Mouse (Mus musculus) olfactory bulb, adult 2 months (tissue): ENCODE results near the gene Psg19. TPM values are rescaled to one million over a fixed set of nuclear protein-coding genes. Genes with fewer than 3 reads are reported as not detected.

ENCODE experiments used
- H3K27ac ChIP-seq: fragments of 200-500 bp; 2 replicates; pipeline ENCODE4 v1.5.1; 2012; ENCODE audit warnings: low read depth, low read length; ENCODE audit not compliant: insufficient read depth
- H3K4me1 ChIP-seq: fragments of 200-500 bp; 2 replicates; pipeline ENCODE4 v1.6.1; 2012; ENCODE audit warnings: low read length; ENCODE audit not compliant: control insufficient read depth, insufficient read depth
- H3K4me3 ChIP-seq: fragments of 200-500 bp; 2 replicates; pipeline ENCODE4 v1.5.1; 2012; ENCODE audit warnings: mild to moderate bottlenecking, low read depth, low read length, moderate library complexity; ENCODE audit not compliant: insufficient read depth
- CTCF ChIP-seq: fragments of 200-500 bp; IDR thresholded peaks from 2 replicates; pipeline ENCODE4 v1.5.1; 2012; ENCODE audit warnings: low read depth, mild to moderate bottlenecking, low read length, moderate library complexity; ENCODE audit not compliant: insufficient read depth
- POLR2A ChIP-seq: fragments of 200-500 bp; IDR thresholded peaks from 2 replicates; pipeline ENCODE4 v1.6.1; 2012; ENCODE audit warnings: mild to moderate bottlenecking, low read depth, low read length, moderate library complexity; ENCODE audit not compliant: insufficient read depth
- WGBS: fragments of 180-500 bp; shearing (Covaris S2); methylation state at CpG from one replicate; pipeline ENCODE4 v1.1.7; 2018; 5-methylcytosine and 5-hydroxymethylcytosine counted together
- polyA plus RNA-seq: library from polyadenylated mRNA; stranded (reverse); fragments of >200 nt; gene quantifications from 2 replicates; pipeline ENCODE4 v1.2.4, GENCODE M21; 2012; ENCODE audit warnings: low replicate concordance; ENCODE audit not compliant: missing spikeins, insufficient read depth, insufficient read length

The Psg19 gene
- polyA plus RNA-seq = not detected in 2 replicates

- TF ChIP-seq CTCF (no peak), POLR2A (no peak)
- H3K4me1 ChIP-seq = no peaks in the 10 kb centered on the region
- no peak within 1 kb of the TSS for H3K4me3 ChIP-seq
- H3K27ac ChIP-seq = no peak within 1 kb of the TSS
- WGBS = 85% methylated on average over 1 of the region's 1 CpGs
Observed at GRCm38 (mm10) chr7:18798420-18798819, at the start of gene Psg19. Gene Psg19, minus strand, starts transcription at chr7:18798520.

- no peak for TF ChIP-seq POLR2A
- TF ChIP-seq CTCF = no peak
- Histone ChIP-seq H3K27ac (no peak overlapping the region), H3K4me3 (no peak overlapping the region), H3K4me1 (peaks cover 5% of the 10 kb centered on the region; the same call in 1 of the 2 replicates)
- 39% methylated on average over 5 of the region's 5 CpGs for WGBS
Observed at GRCm38 (mm10) chr7:18844811-18845210, 46.5 kb upstream of the Psg19 start.

DNA sequence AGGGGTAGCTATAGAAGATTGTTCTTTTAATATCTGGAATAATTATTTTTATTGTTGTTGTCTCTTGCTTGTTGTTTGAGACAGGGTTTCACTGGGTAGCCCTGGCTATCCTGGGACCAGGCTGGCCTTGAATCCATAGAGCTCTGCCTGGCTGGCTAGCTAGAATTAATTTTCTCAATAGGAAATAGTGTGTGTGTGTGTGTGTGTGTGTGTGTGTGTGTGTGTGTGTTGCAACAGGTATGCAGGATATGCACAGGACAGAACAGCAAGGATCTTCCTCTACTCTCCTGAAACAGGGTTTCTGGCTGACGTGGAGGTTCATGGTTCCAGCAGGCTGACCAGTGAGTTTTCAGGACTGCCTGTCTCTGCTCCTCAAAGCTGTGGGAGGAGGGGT lies 42.9 kb upstream of the Psg19 start:
- WGBS = 75% methylated on average over 1 of the region's 1 CpGs
- H3K4me3 ChIP-seq = no peak overlapping the region

DNA sequence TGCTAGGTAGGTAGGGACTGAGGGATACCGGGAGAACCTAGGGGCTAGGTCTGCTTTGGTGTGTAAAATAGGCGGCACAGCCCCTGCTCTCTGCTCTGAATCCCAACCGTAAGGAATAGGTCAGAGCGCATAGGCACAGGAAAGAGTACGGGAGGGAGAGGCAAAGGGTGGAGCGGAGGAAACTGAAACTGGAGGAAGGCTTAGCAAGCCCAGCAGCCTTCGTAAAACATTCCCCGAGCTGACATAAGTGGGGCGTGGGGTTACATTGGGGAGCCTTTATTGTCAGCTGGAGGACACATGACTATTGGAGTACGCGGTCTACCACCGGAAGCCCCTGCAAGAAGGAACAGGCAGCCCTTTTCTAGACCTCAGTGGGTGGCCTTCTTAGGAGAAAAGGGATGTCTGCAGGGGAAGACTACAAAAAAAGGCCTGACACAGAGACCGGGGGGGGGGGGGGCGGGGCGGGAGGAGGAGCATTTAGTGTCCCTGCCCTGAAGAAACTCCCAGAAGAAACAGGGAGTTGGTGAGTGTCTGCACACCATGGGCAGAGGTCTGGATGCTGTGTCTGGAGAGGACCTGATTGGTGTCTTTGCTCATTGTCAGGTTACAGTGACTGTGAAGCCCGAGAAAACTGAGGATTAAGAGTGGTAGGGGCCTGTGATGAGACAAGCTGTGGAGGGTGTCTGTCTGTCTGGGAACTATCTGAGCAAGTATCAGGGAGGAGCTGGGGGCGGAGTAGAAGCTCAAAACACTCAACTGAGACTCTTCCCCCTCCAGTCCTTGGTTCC lies 42.3 kb upstream of the Psg19 start:
- Histone ChIP-seq H3K4me3 (peak overlapping the region; percentile 47), H3K27ac (peak overlapping the region; percentile 48), H3K4me1 (peaks cover 5% of the 10 kb centered on the region; the same call in 1 of the 2 replicates)
- 5% methylated on average over 14 of the region's 17 CpGs for WGBS
- TF ChIP-seq CTCF (no peak), POLR2A (no peak)

More for the DNA sequence above, 42.9 kb upstream of the Psg19 start:
- peaks cover 5% of the 10 kb centered on the region; the same call in 1 of the 2 replicates for H3K4me1 ChIP-seq
- no peak overlapping the region for H3K27ac ChIP-seq
- TF ChIP-seq POLR2A (no peak), CTCF (no peak)

- TF ChIP-seq POLR2A = no peak
- TF ChIP-seq CTCF = no peak
Observed at GRCm38 (mm10) chr7:18839865-18840264, 41.5 kb upstream of the Psg19 start, which contains the start of gene Mill2. Gene Mill2, plus strand, starts transcription at chr7:18839966.

GRCm38 (mm10) chr7:18832298-18832697 lies 34.0 kb upstream of the Psg19 start:
- WGBS = 54% methylated on average over 13 of the region's 13 CpGs
- Histone ChIP-seq H3K4me3 (no peak overlapping the region), H3K27ac (no peak overlapping the region), H3K4me1 (no peaks in the 10 kb centered on the region)
- TF ChIP-seq CTCF = no peak
- no peak for TF ChIP-seq POLR2A

More at GRCm38 (mm10) chr7:18839865-18840264, 41.5 kb upstream of the Psg19 start, which contains the start of gene Mill2:
- H3K27ac ChIP-seq = peak within 1 kb of the TSS; percentile 48
- 3% methylated on average over 3 of the region's 3 CpGs for WGBS
- H3K4me3 ChIP-seq = peak within 1 kb of the TSS; percentile 47
- peaks cover 5% of the 10 kb centered on the region; the same call in 1 of the 2 replicates for H3K4me1 ChIP-seq

DNA sequence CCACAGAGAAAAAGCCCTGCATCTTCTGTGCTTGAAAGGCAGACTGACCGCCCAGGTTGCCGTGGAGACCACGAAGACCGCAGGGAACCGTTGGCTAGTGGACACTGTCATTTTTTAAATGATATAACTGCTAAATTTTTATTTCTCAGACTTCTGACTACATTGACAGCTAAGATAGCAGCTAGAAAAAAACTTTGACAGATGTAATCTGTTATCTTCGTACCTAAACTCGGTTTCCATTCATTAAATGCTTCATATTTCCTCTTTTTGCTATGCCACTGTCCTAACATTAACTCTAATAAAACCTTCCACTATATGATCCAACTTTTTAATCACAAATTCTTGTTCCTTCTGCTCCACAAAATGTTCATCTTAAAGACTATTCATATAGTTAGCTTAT lies 31.2 kb upstream of the Psg19 start:
- WGBS = 86% methylated on average over 7 of the region's 7 CpGs

DNA sequence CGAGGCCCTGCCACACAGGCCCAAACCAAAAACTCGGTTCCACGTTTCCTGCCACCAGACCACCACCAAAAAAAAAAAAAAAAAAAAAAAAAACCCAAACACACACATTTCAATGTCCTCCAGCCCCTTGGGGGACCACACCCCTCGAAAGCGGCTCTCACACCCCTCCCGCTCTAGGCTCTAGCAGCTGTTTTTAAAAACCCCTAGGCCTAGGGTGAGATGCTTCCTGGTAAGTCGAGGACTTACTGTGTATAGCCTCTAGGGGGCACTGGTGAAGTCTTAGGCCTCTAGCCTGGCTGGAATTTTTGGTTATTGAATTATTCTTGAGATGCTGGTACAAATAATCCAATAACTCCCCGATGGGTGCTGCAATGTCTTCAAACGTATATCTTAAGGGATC lies 30.3 kb upstream of the Psg19 start:
- Histone ChIP-seq H3K27ac (no peak overlapping the region), H3K4me3 (no peak overlapping the region), H3K4me1 (no peaks in the 10 kb centered on the region)
- WGBS = 74% methylated on average over 9 of the region's 9 CpGs
- TF ChIP-seq POLR2A (no peak), CTCF (no peak)

More for the DNA sequence above, 31.2 kb upstream of the Psg19 start:
- no peak overlapping the region for H3K4me3 ChIP-seq
- TF ChIP-seq POLR2A (no peak), CTCF (no peak)
- H3K27ac ChIP-seq = no peak overlapping the region
- no peaks in the 10 kb centered on the region for H3K4me1 ChIP-seq

- no peak overlapping the region for H3K4me3 ChIP-seq
- H3K27ac ChIP-seq = no peak overlapping the region
- TF ChIP-seq CTCF (no peak), POLR2A (no peak)
- H3K4me1 ChIP-seq = no peaks in the 10 kb centered on the region
- 70% methylated on average over 26 of the region's 26 CpGs for WGBS
Observed at GRCm38 (mm10) chr7:18827792-18828546, 29.6 kb upstream of the Psg19 start.
